Comparison of ENCODE assay signal across 8 mouse cellular contexts in genomic region chr19:29024391-29024947, GRCm38 (mm10). TPM values are rescaled to one million over a fixed set of nuclear protein-coding genes. Genes with fewer than 3 reads are reported as not detected.
DNase-seq lines count a peak whose midpoint lies in the region; ATAC-seq lines count a peak whose summit lies in the region.

No protein-coding gene starts in this region.

- H3K4me3 ChIP-seq in heart, embryonic 16.5 days (ENCODE audit: low read length): no peak overlapping the region
- no peak overlapping the region for H3K4me3 ChIP-seq in stomach, embryonic 14.5 days (ENCODE audit: low read depth, low read length)

- DNase-seq in cerebellum, adult 11-12 months: peak; percentile 51
- DNase-seq in cerebellum, adult 8-10 months: no peak
- DNase-seq in cerebellum, adult 9-10 months: peak; percentile 34
- DNase-seq in left cerebral cortex, postnatal 36 days (ENCODE audit: low spot score in 2 of 2): peak; percentile 42 to 43
- DNase-seq in gastrocnemius, postnatal 14 days: no peak
- DNase-seq in ovary, postnatal 36 days (ENCODE audit: low spot score): no peak

- H3K4me1 ChIP-seq in heart, embryonic 16.5 days (ENCODE audit: control insufficient read depth, insufficient read depth, low read length): peaks cover 14% of the 10 kb centered on the region
- no peaks in the 10 kb centered on the region for H3K4me1 ChIP-seq in stomach, embryonic 14.5 days (ENCODE audit: control insufficient read depth, insufficient read depth, low read length)

- intact Hi-C loops in left cerebral cortex, postnatal 36 days (cut with DNase I): no loop called here
- intact Hi-C loops in gastrocnemius, postnatal 14 days (cut with DNase I; ENCODE audit: low total_unique reads): no loop called here

- no peaks in the 10 kb centered on the region for H3K9me3 ChIP-seq in heart, embryonic 16.5 days (replicated peaks; ENCODE audit: control insufficient read depth, low read length)
- H3K9me3 ChIP-seq in stomach, embryonic 14.5 days (ENCODE audit: control insufficient read depth, low read depth, low read length): no peaks in the 10 kb centered on the region

- peak; percentile 59; the same call in 1 of the 2 replicates for ATAC-seq in heart, embryonic 16.5 days (replicated peaks; ENCODE audit: extremely low read depth, insufficient read depth, low FRiP score)
- peak; percentile 10; the same call in 1 of the 2 replicates for ATAC-seq in stomach, embryonic 14.5 days (ENCODE audit: insufficient number of reproducible peaks, insufficient read depth, low FRiP score, low read depth)

- H3K36me3 ChIP-seq in heart, embryonic 16.5 days (ENCODE audit: control insufficient read depth, insufficient read depth): peaks cover 50% of the 10 kb centered on the region
- H3K36me3 ChIP-seq in stomach, embryonic 14.5 days (ENCODE audit: control insufficient read depth, insufficient read depth, low read length): peaks cover 30% of the 10 kb centered on the region; the same call in 1 of the 2 replicates

- H3K9ac ChIP-seq in heart, embryonic 16.5 days (ENCODE audit: low read length): no peak overlapping the region
- no peak overlapping the region for H3K9ac ChIP-seq in stomach, embryonic 14.5 days (replicated peaks; ENCODE audit: low read depth, low read length)

- no peak overlapping the region for H3K4me2 ChIP-seq in heart, embryonic 16.5 days (ENCODE audit: low read depth, low read length)
- no peak overlapping the region for H3K4me2 ChIP-seq in stomach, embryonic 14.5 days (replicated peaks; ENCODE audit: low read depth, low read length)

- no peaks in the 10 kb centered on the region for H3K27me3 ChIP-seq in heart, embryonic 16.5 days (ENCODE audit: control insufficient read depth, insufficient read depth, low read length)
- no peaks in the 10 kb centered on the region for H3K27me3 ChIP-seq in stomach, embryonic 14.5 days (ENCODE audit: control insufficient read depth, insufficient read depth, low read length)

- 40% methylated on average over 11 of the region's 11 CpGs for WGBS in heart, embryonic 16.5 days
- 70% methylated on average over 11 of the region's 11 CpGs for WGBS in stomach, embryonic 14.5 days

- H3K27ac ChIP-seq in heart, embryonic 16.5 days (ENCODE audit: low read length): peak overlapping the region; percentile 5
- H3K27ac ChIP-seq in stomach, embryonic 14.5 days (ENCODE audit: low read length): no peak overlapping the region

RNA-seq across cellular contexts. Expression of gene Ak3, which starts 23.3 kb away (rescaled TPM):
- polyA plus RNA-seq in heart, embryonic 16.5 days (2015; fragmentation: Nextera tagmentation; extraction: Ambion mirVana): 98.6 and 99.3 TPM in 2 replicates
- total RNA-seq in left cerebral cortex, postnatal 36 days (2021): 10 to 100 TPM; 56.1 to 59.5 TPM
- 85.1 and 97.2 TPM in 2 replicates for polyA plus RNA-seq in stomach, embryonic 14.5 days (2014; fragmentation: Nextera tagmentation; extraction: Ambion mirVana)
- 10 to 100 TPM; 54.4 to 54.5 TPM for total RNA-seq in gastrocnemius, postnatal 14 days (2021)

RNA-seq across cellular contexts. Expression of gene Cdc37l1, which starts 34.3 kb away (rescaled TPM):
- polyA plus RNA-seq in heart, embryonic 16.5 days (2015; fragmentation: Nextera tagmentation; extraction: Ambion mirVana): 54.7 and 55.7 TPM in 2 replicates
- total RNA-seq in left cerebral cortex, postnatal 36 days (2021): 100 to 1,000 TPM in 1 of 2 experiments, 10 to 100 TPM in 1; 88.0 to 112 TPM
- 51.2 and 51.6 TPM in 2 replicates for polyA plus RNA-seq in stomach, embryonic 14.5 days (2014; fragmentation: Nextera tagmentation; extraction: Ambion mirVana)
- 10 to 100 TPM; 26.6 to 33.8 TPM for total RNA-seq in gastrocnemius, postnatal 14 days (2021)

RNA-seq across cellular contexts. Expression of gene 4430402I18Rik, which starts 56.9 kb away (rescaled TPM):
- polyA plus RNA-seq in heart, embryonic 16.5 days (2015; fragmentation: Nextera tagmentation; extraction: Ambion mirVana): 11.0 and 11.2 TPM in 2 replicates
- total RNA-seq in left cerebral cortex, postnatal 36 days (2021): 1 to 10 TPM; 6.0 to 8.7 TPM
- polyA plus RNA-seq in stomach, embryonic 14.5 days (2014; fragmentation: Nextera tagmentation; extraction: Ambion mirVana): 0.27 and 0.90 TPM in 2 replicates
- total RNA-seq in gastrocnemius, postnatal 14 days (2021): 1 to 10 TPM in 1 of 2 experiments, not detected in 1; 1.2 TPM

Comparison
In these comparisons a context has a peak if more than half of its experiments do, and no peak if none do; other contexts are left out.
1. DNase-seq: peak in cerebellum, adult 11-12 months (single experiment), cerebellum, adult 9-10 months (single experiment) and left cerebral cortex, postnatal 36 days (2 of 2); none in cerebellum, adult 8-10 months (single experiment), gastrocnemius, postnatal 14 days (single experiment) and ovary, postnatal 36 days (single experiment).